11 mouse cellular contexts compared by ENCODE assay signal in the genomic region with DNA sequence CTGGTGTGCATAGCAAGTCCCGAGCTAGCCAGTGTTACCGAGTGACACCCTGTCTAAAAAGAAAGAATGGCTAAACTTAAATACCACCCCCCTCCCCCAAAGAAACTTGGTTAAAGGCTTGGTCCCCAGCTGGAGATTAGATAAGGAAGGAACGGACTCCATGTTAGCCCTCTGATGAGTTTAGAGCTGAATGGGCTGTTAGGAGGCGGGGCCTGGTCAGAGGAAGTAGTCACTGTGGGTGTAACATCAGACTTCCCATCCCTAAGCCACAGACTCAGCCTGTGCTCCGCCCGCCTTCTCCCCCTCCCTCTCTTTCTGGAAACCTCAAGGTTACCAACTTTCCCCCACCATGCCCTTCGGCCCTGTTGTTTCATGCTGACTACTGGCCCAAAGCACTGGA. TPM values are rescaled to one million over a fixed set of nuclear protein-coding genes. Genes with fewer than 3 reads are reported as not detected.
DNase-seq lines count a peak whose midpoint lies in the region; ATAC-seq and TF ChIP-seq lines count a peak whose summit lies in the region.
"Had no signal": no experiment of that assay in that cellular context is flagged by ENCODE, and none has a peak within 500 bp of the region (broad histone marks: within the 10 kb centered on the region; RNA-seq: fewer than 3 reads in every experiment).

No protein-coding gene starts in this region.

- H3K4me3 ChIP-seq in G1E (ENCODE audit: low read depth, low read length): no peak overlapping the region
- no peak overlapping the region for H3K4me3 ChIP-seq in forebrain, embryonic 16.5 days (replicated peaks; ENCODE audit: low read length)
- H3K4me3 ChIP-seq: lung, embryonic 15.5 days had no signal

- H3K4me2 ChIP-seq in forebrain, embryonic 16.5 days (ENCODE audit: low read length): no peak overlapping the region
- H3K4me2 ChIP-seq: lung, embryonic 15.5 days had no signal

- DNase-seq in G1E (ENCODE audit: low spot score) (peak; percentile 18), liver (peak; percentile 63)
- DNase-seq in left cerebral cortex, adult 9 months (ENCODE audit: low spot score in 2 of 2): no peak
- no peak for DNase-seq in layer of hippocampus, postnatal 10 days (ENCODE audit: low spot score in 2 of 2)
- DNase-seq: embryo, embryonic 11 days; heart, postnatal 4 days had no signal

- no peak for TF ChIP-seq CTCF in G1E (IDR thresholded peaks at IDR 0.05; ENCODE audit: low read depth, low read length)

- H3K9ac ChIP-seq in forebrain, embryonic 16.5 days (replicated peaks; ENCODE audit: low read depth, low read length): no peak overlapping the region
- H3K9ac ChIP-seq: lung, embryonic 15.5 days had no signal

- H3K27me3 ChIP-seq in G1E (ENCODE audit: insufficient read depth, low read length): no peaks in the 10 kb centered on the region
- no peaks in the 10 kb centered on the region for H3K27me3 ChIP-seq in forebrain, embryonic 16.5 days (replicated peaks; ENCODE audit: control insufficient read depth, insufficient read depth, low read length)
- H3K27me3 ChIP-seq: lung, embryonic 15.5 days had no signal

- peaks cover 6% of the 10 kb centered on the region for H3K4me1 ChIP-seq in G1E (ENCODE audit: insufficient read depth, low read depth, low read length)
- H3K4me1 ChIP-seq in forebrain, embryonic 16.5 days (replicated peaks; ENCODE audit: control insufficient read depth, insufficient read depth, low read length): peaks cover 12% of the 10 kb centered on the region
- H3K4me1 ChIP-seq: lung, embryonic 15.5 days had no signal

- peak; percentile 45 for ATAC-seq in CD4-positive, CD25-positive, alpha-beta regulatory T cell, adult 4 months
- ATAC-seq in G1E (ENCODE audit: extremely low read depth, insufficient number of reproducible peaks, low FRiP score, poor library complexity, severe bottlenecking): no peak
- ATAC-seq in monocyte, adult 5-6 weeks (replicated peaks; ENCODE audit: insufficient number of reproducible peaks, low FRiP score, low TSS enrichment, poor library complexity, severe bottlenecking): peak; percentile 97
- no peak for ATAC-seq in forebrain, embryonic 16.5 days

- H3K36me3 ChIP-seq in G1E (replicated peaks): no peaks in the 10 kb centered on the region
- H3K36me3 ChIP-seq in forebrain, embryonic 16.5 days (ENCODE audit: control insufficient read depth, insufficient read depth): peaks cover 35% of the 10 kb centered on the region

- H3K9me3 ChIP-seq in G1E (replicated peaks): no peaks in the 10 kb centered on the region
- no peaks in the 10 kb centered on the region for H3K9me3 ChIP-seq in forebrain, embryonic 16.5 days (ENCODE audit: control insufficient read depth, low read length)
- H3K9me3 ChIP-seq: lung, embryonic 15.5 days had no signal

- 90% methylated on average over 7 of the region's 7 CpGs for WGBS in forebrain, embryonic 16.5 days

- H3K27ac ChIP-seq in forebrain, embryonic 16.5 days (ENCODE audit: low read length): no peak overlapping the region
- H3K27ac ChIP-seq: lung, embryonic 15.5 days had no signal

RNA-seq across cellular contexts. Expression of a gene that starts 30.4 kb away (rescaled TPM):
- polyA plus RNA-seq in CD4-positive, CD25-positive, alpha-beta regulatory T cell, adult 4 months (2017; shearing (Covaris generic)): under 1 TPM; 0.52 to 0.54 TPM
- total RNA-seq in G1E (2014; fragmentation: Nextera tagmentation): 0.53 TPM in 1 of 2 replicates, not detected in the other
- total RNA-seq in G1E (2017): 0.12 and 0.38 TPM in 2 replicates
- polyA plus RNA-seq in G1E (2012): 0.28 and 0.33 TPM in 2 replicates
- 18.2 to 30.1 TPM (median 20.4 TPM) in 3 replicates for total RNA-seq in monocyte, adult 5-6 weeks (2017)
- total RNA-seq in layer of hippocampus, postnatal 10 days (2021): 100 to 1,000 TPM; 124 to 133 TPM
- 16.2 and 16.6 TPM in 2 replicates for polyA plus RNA-seq in forebrain, embryonic 16.5 days (2015; fragmentation: Nextera tagmentation; extraction: Ambion mirVana)

RNA-seq across cellular contexts. Expression of a gene that starts 38.2 kb away (rescaled TPM):
- under 1 TPM in 1 of 2 experiments, not detected in 1; 0.60 TPM for polyA plus RNA-seq in CD4-positive, CD25-positive, alpha-beta regulatory T cell, adult 4 months (2017; shearing (Covaris generic))
- total RNA-seq in G1E (2014; fragmentation: Nextera tagmentation) (not detected in 2 replicates), G1E (2017) (0.11 TPM in 1 of 2 replicates, not detected in the other)
- not detected in 2 replicates for polyA plus RNA-seq in G1E (2012)
- not detected in 3 replicates for total RNA-seq in monocyte, adult 5-6 weeks (2017)
- 1 to 10 TPM; 3.1 to 5.1 TPM for total RNA-seq in layer of hippocampus, postnatal 10 days (2021)
- polyA plus RNA-seq in forebrain, embryonic 16.5 days (2015; fragmentation: Nextera tagmentation; extraction: Ambion mirVana): 0.41 and 0.86 TPM in 2 replicates
- total RNA-seq: heart, postnatal 4 days had no signal
- polyA plus RNA-seq: neural tube, embryonic 11.5 days had no signal

RNA-seq across cellular contexts. Expression of a gene that starts 59.4 kb away (rescaled TPM):
- polyA plus RNA-seq in CD4-positive, CD25-positive, alpha-beta regulatory T cell, adult 4 months (2017; shearing (Covaris generic)): 100 to 1,000 TPM; 134 to 185 TPM
- total RNA-seq in G1E (2014; fragmentation: Nextera tagmentation) (230 and 241 TPM in 2 replicates), G1E (2017) (259 and 301 TPM in 2 replicates)
- 72.9 and 85.2 TPM in 2 replicates for polyA plus RNA-seq in G1E (2012)
- 50.7 to 69.7 TPM (median 58.7 TPM) in 3 replicates for total RNA-seq in monocyte, adult 5-6 weeks (2017)
- total RNA-seq in layer of hippocampus, postnatal 10 days (2021): 10 to 100 TPM; 63.0 to 65.2 TPM
- 212 and 215 TPM in 2 replicates for polyA plus RNA-seq in forebrain, embryonic 16.5 days (2015; fragmentation: Nextera tagmentation; extraction: Ambion mirVana)

Comparison
In these comparisons a context has a peak if more than half of its experiments do, and no peak if none do; other contexts are left out.
1. ATAC-seq: peak in CD4-positive, CD25-positive, alpha-beta regulatory T cell, adult 4 months (single experiment) and monocyte, adult 5-6 weeks (single experiment); none in G1E (single experiment) and forebrain, embryonic 16.5 days (single experiment).
2. DNase-seq: peak in G1E (single experiment) and liver (single experiment); none in left cerebral cortex, adult 9 months (0 of 2) and layer of hippocampus, postnatal 10 days (0 of 2).
3. RNA of a gene that starts 30.4 kb away (total RNA-seq): 124 to 133 TPM in layer of hippocampus, postnatal 10 days and 18.2 to 30.1 TPM in monocyte, adult 5-6 weeks; 0.12 to 0.53 TPM in G1E; every median in the first group is over 10 times any median in the second.